Mouse (Mus musculus) liver, adult 2 months (tissue): ENCODE data around the gene Palm.

Experiments
- CTCF ChIP-seq: fragments of 200-500 bp; IDR thresholded peaks from 2 replicates; pipeline ENCODE4 v1.5.1; 2011; ENCODE audit warnings: low read depth, low read length, control low read depth
- POLR2A ChIP-seq: fragments of 200-500 bp; IDR thresholded peaks from 2 replicates; pipeline ENCODE4 v1.6.1; 2011; ENCODE audit warnings: low read length, control low read depth; ENCODE audit not compliant: insufficient read depth; ENCODE audit errors: extremely low read depth

GRCm38 (mm10) chr10:79864351-79865188, 71.2 kb downstream of the Palm start:
- TF ChIP-seq CTCF (no peak), POLR2A (no peak)
